Mouse (Mus musculus): ENCODE results near the gene Fgd2. TPM values are rescaled to one million over a fixed set of nuclear protein-coding genes. Genes with fewer than 3 reads are reported as not detected.
A peak's percentile ranks its signal among the peaks of the same experiment; 100 is the strongest.

Gene Fgd2
- polyA plus RNA-seq, 1 experiment = 41.8 TPM

DNA sequence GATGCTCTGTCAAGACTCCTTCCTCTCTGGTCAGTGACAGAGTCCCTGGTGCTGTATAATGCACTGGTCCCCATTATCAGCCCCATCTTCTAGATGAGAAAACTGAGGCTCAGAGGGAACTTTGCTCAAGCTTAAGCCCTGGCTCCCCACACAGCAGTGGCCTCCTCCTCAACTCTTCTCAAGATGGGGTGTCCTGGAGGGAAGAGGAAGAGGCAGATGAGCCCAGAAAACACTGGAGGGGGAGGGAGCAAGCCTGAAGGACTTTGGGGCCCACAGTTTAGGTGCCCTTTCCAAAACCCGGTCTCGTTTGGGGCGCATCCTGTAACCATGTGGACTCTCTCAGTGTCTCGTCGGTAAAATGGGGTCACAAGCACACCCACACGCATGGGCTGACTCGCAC is 41.2 kb upstream of the Fgd2 start:
- TF ChIP-seq CTCF (IDR thresholded peaks at IDR 0.05; ENCODE audit: control insufficient read depth, insufficient read depth, low read length) (no peak), POLR2A (IDR thresholded peaks at IDR 0.05; ENCODE audit: borderline replicate concordance, control insufficient read depth, low read depth, low read length) (no peak)

DNA sequence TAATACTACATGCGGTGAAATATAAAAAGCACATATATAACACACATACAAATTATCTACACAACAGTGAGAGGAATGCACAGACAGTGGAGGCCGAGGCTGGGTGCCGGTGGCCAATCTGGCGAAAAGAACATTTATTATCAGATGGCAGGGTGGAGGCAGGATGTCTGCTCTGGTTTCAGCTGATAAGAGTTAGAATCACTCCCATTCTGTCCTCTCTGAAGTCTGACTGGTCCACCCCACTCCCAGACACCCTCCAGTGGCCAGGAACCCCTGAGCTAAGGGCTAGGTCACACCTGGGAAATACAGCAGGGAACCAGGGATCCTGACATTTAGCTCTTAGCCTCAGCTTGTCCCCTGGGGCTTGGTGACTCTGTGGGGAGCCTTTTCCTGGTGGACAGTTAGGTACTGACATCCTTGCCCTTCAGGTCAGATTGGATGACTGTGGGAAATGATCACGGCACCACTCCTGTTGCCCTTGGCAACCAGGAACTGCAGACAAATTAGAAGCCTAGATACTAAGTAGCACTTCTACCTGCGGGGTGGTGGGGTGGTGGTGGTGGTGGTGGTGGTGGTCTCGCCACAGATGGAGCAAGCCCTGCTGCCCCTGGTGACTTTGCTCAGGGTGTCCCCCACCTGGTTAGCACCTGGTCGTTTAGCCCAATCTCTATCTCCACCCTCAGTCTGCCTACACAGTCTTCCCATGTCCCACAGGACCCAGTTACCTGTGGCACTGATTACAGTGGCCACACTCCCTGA is 40.7 kb upstream of the Fgd2 start:
- Histone ChIP-seq H3K4me3 (replicated peaks; ENCODE audit: control insufficient read depth, low read depth, low read length) (peak overlapping the region; percentile 74), H3K27ac (ENCODE audit: control insufficient read depth, insufficient read depth, low read depth, low read length, poor library complexity) (peak overlapping the region; percentile 88; the same call in 1 of the 2 replicates)
- WGBS = 51% methylated on average over 8 of the region's 8 CpGs

More for the DNA sequence above, 41.2 kb upstream of the Fgd2 start:
- Histone ChIP-seq H3K4me3 (replicated peaks; ENCODE audit: control insufficient read depth, low read depth, low read length) (peak overlapping the region; percentile 74), H3K4me1 (ENCODE audit: control insufficient read depth, insufficient read depth, low read length) (no peaks in the 10 kb centered on the region; the same call in 1 of the 2 replicates), H3K27ac (ENCODE audit: control insufficient read depth, insufficient read depth, low read depth, low read length, poor library complexity) (peak overlapping the region; percentile 88)
- 58% methylated on average over 7 of the region's 7 CpGs for WGBS

DNA sequence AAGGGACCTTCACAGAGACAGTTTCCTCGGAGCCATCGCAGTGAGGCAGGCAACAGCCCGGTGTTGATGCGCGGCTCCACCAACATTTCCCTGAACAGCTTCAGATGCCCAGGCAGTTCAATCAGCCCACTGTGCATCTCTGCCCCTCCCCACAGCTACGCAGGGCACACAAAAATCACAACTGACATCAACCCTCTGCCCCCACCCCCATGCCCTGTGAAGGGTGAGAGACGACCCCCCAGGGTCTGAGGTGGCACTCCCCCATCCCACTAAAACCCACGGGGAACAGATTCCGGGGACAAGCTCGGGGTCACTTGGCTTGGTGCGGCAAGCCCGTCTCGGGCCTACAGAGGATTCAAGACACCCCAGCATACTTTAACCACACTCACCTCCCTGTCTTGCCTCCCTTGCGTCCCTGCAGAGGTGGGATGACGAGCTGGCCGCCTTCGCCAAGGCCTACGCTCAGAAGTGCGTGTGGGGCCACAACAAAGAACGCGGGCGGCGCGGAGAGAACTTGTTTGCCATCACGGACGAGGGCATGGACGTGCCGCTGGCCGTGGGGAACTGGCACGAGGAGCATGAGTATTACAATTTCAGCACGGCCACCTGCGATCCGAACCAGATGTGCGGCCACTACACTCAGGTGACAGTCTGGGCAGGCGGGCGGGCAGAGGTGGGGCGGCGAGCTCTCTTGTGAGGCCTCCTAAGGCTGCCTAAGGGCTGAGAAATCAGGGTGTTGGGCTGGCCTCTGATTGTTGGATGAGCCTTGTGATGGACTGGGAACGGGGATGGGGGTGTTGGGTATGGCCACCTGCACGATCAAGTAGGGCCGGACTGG is 38.7 kb upstream of the Fgd2 start:
- Histone ChIP-seq H3K27ac (ENCODE audit: control insufficient read depth, insufficient read depth, low read depth, low read length, poor library complexity) (no peak overlapping the region), H3K4me1 (ENCODE audit: control insufficient read depth, insufficient read depth, low read length) (no peaks in the 10 kb centered on the region; the same call in 1 of the 2 replicates), H3K4me3 (replicated peaks; ENCODE audit: control insufficient read depth, low read depth, low read length) (no peak overlapping the region)
- 87% methylated on average over 41 of the region's 41 CpGs for WGBS
- TF ChIP-seq POLR2A (IDR thresholded peaks at IDR 0.05; ENCODE audit: borderline replicate concordance, control insufficient read depth, low read depth, low read length) = no peak
- no peak for TF ChIP-seq CTCF (IDR thresholded peaks at IDR 0.05; ENCODE audit: control insufficient read depth, insufficient read depth, low read length)

More for the DNA sequence above, 40.7 kb upstream of the Fgd2 start:
- no peaks in the 10 kb centered on the region; the same call in 1 of the 2 replicates for H3K4me1 ChIP-seq (ENCODE audit: control insufficient read depth, insufficient read depth, low read length)
- TF ChIP-seq POLR2A (IDR thresholded peaks at IDR 0.05; ENCODE audit: borderline replicate concordance, control insufficient read depth, low read depth, low read length) (no peak), CTCF (IDR thresholded peaks at IDR 0.05; ENCODE audit: control insufficient read depth, insufficient read depth, low read length) (no peak)

DNA sequence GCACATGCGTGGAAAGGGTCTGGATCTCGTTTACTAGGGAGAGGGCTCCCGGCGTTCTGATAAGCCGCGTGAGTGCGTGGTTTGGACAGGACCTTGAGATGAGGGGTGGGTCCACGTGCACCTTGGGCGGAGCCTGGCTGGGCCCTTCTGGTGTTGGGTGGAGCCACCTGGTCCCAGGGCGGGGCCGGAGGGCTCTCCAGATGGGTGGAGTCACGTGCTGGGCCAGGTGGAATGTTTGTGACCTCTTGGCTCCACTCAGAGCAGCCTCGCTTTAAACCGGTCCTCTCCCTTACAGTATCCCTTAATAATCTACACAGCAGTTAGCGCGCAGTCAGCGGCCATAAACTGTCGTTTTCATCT is 38.1 kb upstream of the Fgd2 start:
- TF ChIP-seq POLR2A (IDR thresholded peaks at IDR 0.05; ENCODE audit: borderline replicate concordance, control insufficient read depth, low read depth, low read length) (no peak), CTCF (IDR thresholded peaks at IDR 0.05; ENCODE audit: control insufficient read depth, insufficient read depth, low read length) (no peak)
- Histone ChIP-seq H3K4me3 (replicated peaks; ENCODE audit: control insufficient read depth, low read depth, low read length) (no peak overlapping the region), H3K4me1 (ENCODE audit: control insufficient read depth, insufficient read depth, low read length) (no peaks in the 10 kb centered on the region; the same call in 1 of the 2 replicates), H3K27ac (ENCODE audit: control insufficient read depth, insufficient read depth, low read depth, low read length, poor library complexity) (no peak overlapping the region)
- 85% methylated on average over 18 of the region's 18 CpGs for WGBS

DNA sequence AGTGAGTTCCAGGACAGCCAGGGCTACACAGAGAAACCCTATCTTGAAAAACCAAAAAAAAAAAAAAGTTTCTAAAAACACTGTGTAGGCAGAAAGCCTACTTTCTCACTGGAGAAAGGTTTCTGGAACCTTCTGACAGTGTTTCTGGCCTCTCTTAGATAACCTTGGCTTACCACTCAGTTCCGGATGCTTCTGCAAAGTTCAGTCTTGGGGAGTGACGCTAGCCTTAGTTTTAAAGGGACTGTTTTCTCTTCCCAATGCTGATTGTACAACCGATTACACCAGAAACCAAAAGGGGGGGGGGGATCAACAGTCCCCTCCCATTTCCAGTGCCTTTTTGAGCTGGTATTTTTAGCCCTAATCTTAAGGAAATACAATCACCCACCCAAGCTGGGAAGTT is 37.1 kb upstream of the Fgd2 start:
- 51% methylated on average over 3 of the region's 3 CpGs for WGBS
- Histone ChIP-seq H3K4me1 (ENCODE audit: control insufficient read depth, insufficient read depth, low read length) (no peaks in the 10 kb centered on the region; the same call in 1 of the 2 replicates), H3K27ac (ENCODE audit: control insufficient read depth, insufficient read depth, low read depth, low read length, poor library complexity) (no peak overlapping the region), H3K4me3 (replicated peaks; ENCODE audit: control insufficient read depth, low read depth, low read length) (no peak overlapping the region)
- TF ChIP-seq CTCF (IDR thresholded peaks at IDR 0.05; ENCODE audit: control insufficient read depth, insufficient read depth, low read length) (no peak), POLR2A (IDR thresholded peaks at IDR 0.05; ENCODE audit: borderline replicate concordance, control insufficient read depth, low read depth, low read length) (no peak)

DNA sequence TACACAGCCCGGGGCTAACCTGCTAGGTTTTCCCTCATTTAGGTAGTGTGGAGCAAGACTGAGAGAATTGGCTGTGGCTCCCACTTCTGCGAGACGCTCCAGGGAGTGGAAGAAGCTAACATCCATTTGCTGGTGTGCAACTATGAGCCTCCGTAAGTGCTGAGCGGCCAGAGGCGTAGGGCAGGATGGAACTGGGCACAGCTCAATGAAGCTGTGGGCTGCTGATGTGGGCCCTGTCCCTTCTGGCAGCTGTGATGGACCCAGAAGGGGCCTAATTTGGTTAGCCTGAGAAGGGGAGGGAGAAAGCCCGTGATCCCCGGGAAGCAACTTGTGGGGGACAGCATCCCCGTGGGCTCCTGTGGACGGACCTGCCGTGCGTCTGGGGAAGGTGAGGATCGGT is 34.9 kb upstream of the Fgd2 start:
- H3K27ac ChIP-seq (ENCODE audit: control insufficient read depth, insufficient read depth, low read depth, low read length, poor library complexity) = no peak overlapping the region
- 84% methylated on average over 13 of the region's 13 CpGs for WGBS
- TF ChIP-seq POLR2A (IDR thresholded peaks at IDR 0.05; ENCODE audit: borderline replicate concordance, control insufficient read depth, low read depth, low read length) (no peak), CTCF (IDR thresholded peaks at IDR 0.05; ENCODE audit: control insufficient read depth, insufficient read depth, low read length) (no peak)
- H3K4me3 ChIP-seq (replicated peaks; ENCODE audit: control insufficient read depth, low read depth, low read length) = no peak overlapping the region
- no peaks in the 10 kb centered on the region for H3K4me1 ChIP-seq (ENCODE audit: control insufficient read depth, insufficient read depth, low read length)

DNA sequence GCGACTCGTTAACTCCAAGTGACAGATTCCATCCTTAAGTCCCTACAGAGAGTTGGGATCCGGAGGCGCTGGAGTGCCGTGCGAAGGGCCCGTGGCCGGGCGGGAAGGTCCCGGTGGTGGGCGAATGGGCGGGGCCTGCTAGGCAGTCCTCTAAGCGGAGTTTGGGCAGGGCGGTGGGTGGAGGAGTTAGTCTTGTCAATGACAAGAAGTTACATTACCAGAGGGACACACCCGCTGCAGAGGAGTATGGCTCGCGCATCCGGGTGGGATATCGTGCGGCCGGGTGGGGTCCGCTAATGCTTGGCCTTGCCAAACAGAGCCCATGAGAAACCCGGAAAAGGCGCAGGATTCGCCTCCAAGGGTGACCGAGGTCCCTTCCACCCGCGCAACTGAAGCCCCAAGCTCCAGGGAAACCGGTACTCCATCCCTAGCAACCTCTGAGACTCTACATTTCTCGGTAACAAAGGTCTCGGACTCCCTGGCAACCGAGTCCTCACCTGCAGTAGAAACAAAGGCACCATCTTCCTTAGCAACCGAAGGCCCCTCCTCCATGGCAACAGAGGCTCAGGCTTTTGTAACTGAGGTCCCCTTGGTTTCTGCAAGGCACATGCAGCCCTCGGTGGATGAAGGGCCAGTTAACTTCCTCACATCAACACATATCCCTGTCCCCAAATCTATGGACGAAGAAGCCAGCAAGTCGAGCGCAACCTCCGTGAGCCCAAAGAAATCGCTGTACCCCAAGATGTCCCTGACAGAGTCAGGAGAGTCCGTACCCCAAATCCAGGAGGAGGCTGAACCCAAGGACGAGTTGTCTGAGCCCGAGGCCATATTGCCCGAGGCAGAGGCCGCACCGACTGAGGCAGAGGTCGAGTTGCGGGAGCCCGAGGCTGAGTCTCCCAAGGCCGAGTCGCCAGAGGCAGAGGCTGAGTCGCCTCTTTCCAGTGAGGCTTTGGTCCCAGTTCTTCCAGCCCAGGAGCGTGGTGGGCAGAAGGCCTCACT is 33.9 kb upstream of the Fgd2 start:
- H3K4me3 ChIP-seq (replicated peaks; ENCODE audit: control insufficient read depth, low read depth, low read length) = no peak overlapping the region
- H3K27ac ChIP-seq (ENCODE audit: control insufficient read depth, insufficient read depth, low read depth, low read length, poor library complexity) = no peak overlapping the region
- no peaks in the 10 kb centered on the region for H3K4me1 ChIP-seq (ENCODE audit: control insufficient read depth, insufficient read depth, low read length)
- WGBS = 70% methylated on average over 52 of the region's 52 CpGs
- TF ChIP-seq CTCF (IDR thresholded peaks at IDR 0.05; ENCODE audit: control insufficient read depth, insufficient read depth, low read length) (no peak), POLR2A (IDR thresholded peaks at IDR 0.05; ENCODE audit: borderline replicate concordance, control insufficient read depth, low read depth, low read length) (no peak)
